Mouse (Mus musculus) forebrain, embryonic 13.5 days (tissue): ENCODE measurements at regions not wholly inside any gene's neighbourhood (a gene's known extent, or its start where the extent isn't known, plus 50 kb on each side); places are given as distances from the start of the nearest gene placed in this dataset.
A peak's percentile ranks its signal among the peaks of the same experiment; 100 is the strongest.

Experiments
- ATAC-seq: fragments of 200-750 bp; cut with Nextera tagmentation; 2 replicates; pipeline ENCODE4 v1.8.0; 2017
- H3K27ac ChIP-seq: fragments of 300-500 bp; sonication (generic); 2 replicates; pipeline ENCODE4 v1.5.1; 2015; ENCODE audit warnings: inconsistent platforms, mild to moderate bottlenecking, moderate library complexity
- H3K27me3 ChIP-seq: fragments of 300-500 bp; sonication (generic); 2 replicates; pipeline ENCODE4 v1.6.1; 2015; ENCODE audit warnings: mild to moderate bottlenecking, inconsistent platforms
- H3K36me3 ChIP-seq: fragments of 300-500 bp; sonication (generic); 2 replicates; pipeline ENCODE4 v1.6.1; 2015; ENCODE audit warnings: mild to moderate bottlenecking, inconsistent platforms; ENCODE audit not compliant: poor library complexity, severe bottlenecking
- H3K4me1 ChIP-seq: fragments of 300-500 bp; sonication (generic); 2 replicates; pipeline ENCODE4 v1.6.1; 2015; ENCODE audit warnings: inconsistent platforms
- H3K4me2 ChIP-seq: fragments of 300-500 bp; sonication (generic); 2 replicates; pipeline ENCODE4 v1.6.1; 2015; ENCODE audit warnings: inconsistent platforms, mild to moderate bottlenecking, moderate library complexity
- H3K4me3 ChIP-seq: fragments of 300-500 bp; sonication (generic); 2 replicates; pipeline ENCODE4 v1.5.1; 2015; ENCODE audit warnings: mild to moderate bottlenecking, inconsistent platforms
- H3K9ac ChIP-seq: fragments of 300-500 bp; sonication (generic); 2 replicates; pipeline ENCODE4 v1.6.1; 2015; ENCODE audit warnings: mild to moderate bottlenecking, inconsistent platforms
- H3K9me3 ChIP-seq: fragments of 300-500 bp; sonication (generic); replicated peaks from 2 replicates; pipeline ENCODE4 v1.6.1; 2016; ENCODE audit warnings: inconsistent platforms
- WGBS: fragments of 180-500 bp; shearing (Covaris S2); methylation state at CpG from one replicate; pipeline ENCODE4 v1.1.7; 2015; 5-methylcytosine and 5-hydroxymethylcytosine counted together

- no peak overlapping the region for H3K9ac ChIP-seq
- H3K27ac ChIP-seq: peak overlapping the region; percentile 52; the same call in 1 of the 2 replicates
- H3K4me3 ChIP-seq: no peak overlapping the region
- WGBS: 37% methylated on average over 2 of the region's 2 CpGs
- H3K4me1 ChIP-seq: no peaks in the 10 kb centered on the region
- H3K4me2 ChIP-seq: no peak overlapping the region
- H3K9me3 ChIP-seq: no peaks in the 10 kb centered on the region
- H3K27me3 ChIP-seq: no peaks in the 10 kb centered on the region
- peak; percentile 93 for ATAC-seq
- H3K36me3 ChIP-seq: no peaks in the 10 kb centered on the region
These were observed 790.5 kb upstream of the Cdh8 start for GRCm38 (mm10) chr8:100206557-100207349.

- no peak overlapping the region for H3K4me2 ChIP-seq
- ATAC-seq: no peak
- H3K27me3 ChIP-seq: no peaks in the 10 kb centered on the region
- H3K4me3 ChIP-seq: no peak overlapping the region
- H3K4me1 ChIP-seq: no peaks in the 10 kb centered on the region
- no peak overlapping the region for H3K9ac ChIP-seq
- no peak overlapping the region for H3K27ac ChIP-seq
- WGBS: 92% methylated on average over 2 of the region's 2 CpGs
- H3K36me3 ChIP-seq: no peaks in the 10 kb centered on the region
- H3K9me3 ChIP-seq: no peaks in the 10 kb centered on the region
These were observed 777.0 kb upstream of the Cdh8 start for GRCm38 (mm10) chr8:100193228-100193627.

- H3K4me1 ChIP-seq: no peaks in the 10 kb centered on the region
- WGBS: 88% methylated on average over 2 of the region's 2 CpGs
- H3K9ac ChIP-seq: no peak overlapping the region
- no peaks in the 10 kb centered on the region for H3K27me3 ChIP-seq
- no peaks in the 10 kb centered on the region for H3K36me3 ChIP-seq
- H3K4me3 ChIP-seq: no peak overlapping the region
- no peak for ATAC-seq
- no peaks in the 10 kb centered on the region for H3K9me3 ChIP-seq
- no peak overlapping the region for H3K4me2 ChIP-seq
- no peak overlapping the region for H3K27ac ChIP-seq
These were observed 774.4 kb upstream of the Cdh8 start for GRCm38 (mm10) chr8:100190698-100191097.

- no peaks in the 10 kb centered on the region for H3K4me1 ChIP-seq
- H3K36me3 ChIP-seq: no peaks in the 10 kb centered on the region
- 79% methylated on average over 3 of the region's 3 CpGs for WGBS
- H3K4me3 ChIP-seq: no peak overlapping the region
- ATAC-seq: peak; percentile 33; the same call in 1 of the 2 replicates
- no peak overlapping the region for H3K4me2 ChIP-seq
- no peaks in the 10 kb centered on the region for H3K9me3 ChIP-seq
- H3K9ac ChIP-seq: no peak overlapping the region
- H3K27ac ChIP-seq: no peak overlapping the region
- H3K27me3 ChIP-seq: no peaks in the 10 kb centered on the region
These were observed 771.7 kb upstream of the Cdh8 start for GRCm38 (mm10) chr8:100187976-100188375.

- no peaks in the 10 kb centered on the region for H3K27me3 ChIP-seq
- no peaks in the 10 kb centered on the region for H3K4me1 ChIP-seq
- H3K9me3 ChIP-seq: no peaks in the 10 kb centered on the region
- H3K4me2 ChIP-seq: no peak overlapping the region
- no peak overlapping the region for H3K9ac ChIP-seq
- WGBS: 96% methylated on average over 1 of the region's 1 CpGs
- no peak overlapping the region for H3K4me3 ChIP-seq
- no peak overlapping the region for H3K27ac ChIP-seq
- H3K36me3 ChIP-seq: no peaks in the 10 kb centered on the region
- ATAC-seq: no peak
These were observed 760.2 kb upstream of the Cdh8 start for GRCm38 (mm10) chr8:100176502-100176901.

GRCm38 (mm10) chr8:100145411-100145810, 729.1 kb upstream of the Cdh8 start:
- Histone ChIP-seq H3K9me3 (no peaks in the 10 kb centered on the region), H3K4me1 (no peaks in the 10 kb centered on the region), H3K4me3 (no peak overlapping the region), H3K27me3 (no peaks in the 10 kb centered on the region), H3K27ac (no peak overlapping the region), H3K9ac (no peak overlapping the region), H3K36me3 (no peaks in the 10 kb centered on the region), H3K4me2 (no peak overlapping the region)
- 90% methylated on average over 1 of the region's 1 CpGs for WGBS
- peak; percentile 51; the same call in 1 of the 2 replicates for ATAC-seq

GRCm38 (mm10) chr8:100144124-100144680, 727.9 kb upstream of the Cdh8 start:
- 0 out of 2 replicates have a peak, but pooled peaks have one; percentile 43 for ATAC-seq
- Histone ChIP-seq H3K9ac (no peak overlapping the region), H3K9me3 (no peaks in the 10 kb centered on the region), H3K27me3 (no peaks in the 10 kb centered on the region), H3K27ac (no peak overlapping the region), H3K4me2 (no peak overlapping the region), H3K4me3 (no peak overlapping the region), H3K36me3 (no peaks in the 10 kb centered on the region), H3K4me1 (no peaks in the 10 kb centered on the region)
- 62% methylated on average over 5 of the region's 5 CpGs for WGBS

GRCm38 (mm10) chr8:100104412-100105365, 688.4 kb upstream of the Cdh8 start:
- Histone ChIP-seq H3K27ac (no peak overlapping the region), H3K9ac (no peak overlapping the region), H3K9me3 (no peaks in the 10 kb centered on the region), H3K27me3 (no peaks in the 10 kb centered on the region), H3K4me3 (no peak overlapping the region), H3K4me2 (no peak overlapping the region), H3K4me1 (no peaks in the 10 kb centered on the region), H3K36me3 (no peaks in the 10 kb centered on the region)
- 39% methylated on average over 11 of the region's 11 CpGs for WGBS
- no peak; the same call in 1 of the 2 replicates for ATAC-seq

- 61% methylated on average over 2 of the region's 2 CpGs for WGBS
These were observed 685.7 kb upstream of the Cdh8 start for GRCm38 (mm10) chr8:100101957-100102356.

GRCm38 (mm10) chr8:100072059-100072729, 655.9 kb upstream of the Cdh8 start:
- H3K27me3 ChIP-seq: no peaks in the 10 kb centered on the region
- no peaks in the 10 kb centered on the region for H3K36me3 ChIP-seq
- no peak overlapping the region for H3K4me2 ChIP-seq
- WGBS: 86% methylated on average over 5 of the region's 5 CpGs
- peak; percentile 50; the same call in 1 of the 2 replicates for ATAC-seq
- H3K9ac ChIP-seq: no peak overlapping the region
- H3K9me3 ChIP-seq: no peaks in the 10 kb centered on the region
- no peak overlapping the region for H3K4me3 ChIP-seq
- H3K27ac ChIP-seq: no peak overlapping the region
- no peaks in the 10 kb centered on the region for H3K4me1 ChIP-seq

More at GRCm38 (mm10) chr8:100101957-100102356, 685.7 kb upstream of the Cdh8 start:
- no peaks in the 10 kb centered on the region for H3K4me1 ChIP-seq
- H3K4me2 ChIP-seq: no peak overlapping the region
- H3K4me3 ChIP-seq: no peak overlapping the region
- no peaks in the 10 kb centered on the region for H3K9me3 ChIP-seq
- no peaks in the 10 kb centered on the region for H3K36me3 ChIP-seq
- ATAC-seq: peak; percentile 88
- H3K9ac ChIP-seq: no peak overlapping the region
- H3K27me3 ChIP-seq: no peaks in the 10 kb centered on the region
- H3K27ac ChIP-seq: no peak overlapping the region

GRCm38 (mm10) chr8:100069761-100070160, 653.5 kb upstream of the Cdh8 start:
- H3K4me2 ChIP-seq: no peak overlapping the region
- ATAC-seq: no peak
- no peaks in the 10 kb centered on the region for H3K27me3 ChIP-seq
- no peaks in the 10 kb centered on the region for H3K9me3 ChIP-seq
- 85% methylated on average over 1 of the region's 1 CpGs for WGBS
- H3K36me3 ChIP-seq: no peaks in the 10 kb centered on the region
- H3K4me1 ChIP-seq: no peaks in the 10 kb centered on the region
- H3K9ac ChIP-seq: no peak overlapping the region
- no peak overlapping the region for H3K4me3 ChIP-seq
- H3K27ac ChIP-seq: no peak overlapping the region
